Mouse (Mus musculus) myocyte (in vitro differentiated cells): ENCODE data around the gene Iqgap3. TPM values are rescaled to one million over a fixed set of nuclear protein-coding genes. Genes with fewer than 3 reads are reported as not detected.

ENCODE experiments used
- H3K27me3 ChIP-seq: one replicate; pipeline ENCODE4 v1.6.1; 2011; ENCODE audit not compliant: control insufficient read depth, insufficient read depth, insufficient read length
- H3K36me3 ChIP-seq: one replicate; pipeline ENCODE4 v1.6.1; 2011; ENCODE audit not compliant: control insufficient read depth, insufficient read depth
- H3K4me2 ChIP-seq: one replicate; pipeline ENCODE4 v1.6.1; 2011; ENCODE audit warnings: low read depth, control low read depth
- H3K4me3 ChIP-seq: one replicate; pipeline ENCODE4 v1.5.1; 2011; ENCODE audit warnings: mild to moderate bottlenecking, control low read depth, moderate library complexity
- H3K79me2 ChIP-seq: one replicate; pipeline ENCODE4 v1.6.1; 2011; ENCODE audit not compliant: control insufficient read depth, insufficient read depth
- H3ac ChIP-seq: one replicate; pipeline ENCODE4 v1.6.1; 2011; ENCODE audit not compliant: control insufficient read depth, insufficient read length
- CEBPB ChIP-seq: IDR thresholded peaks from 2 replicates; pipeline ENCODE4 v1.6.1; 2011; ENCODE audit warnings: mild to moderate bottlenecking, moderate library complexity; ENCODE audit not compliant: poor library complexity, insufficient read depth, severe bottlenecking
- E2F4 ChIP-seq: IDR thresholded peaks from one replicate; pipeline ENCODE4 v1.6.1; 2011; ENCODE audit warnings: mild to moderate bottlenecking, control low read depth, moderate library complexity; ENCODE audit not compliant: insufficient read depth
- MAX ChIP-seq: IDR thresholded peaks from one replicate; pipeline ENCODE4 v1.6.1; 2011; ENCODE audit warnings: low read depth, mild to moderate bottlenecking, control low read depth
- MYOD1 ChIP-seq, 3 experiments: IDR thresholded peaks; one replicate each; pipeline ENCODE4 v1.6.1; 2011; ENCODE audit warnings: control low read depth in 2 of 3, low read depth in 2 of 3, mild to moderate bottlenecking in 2 of 3, moderate library complexity in 1 of 3; ENCODE audit not compliant: insufficient read length in 2 of 3, control insufficient read depth in 1 of 3
- MYOG ChIP-seq, 3 experiments: IDR thresholded peaks; one replicate each; pipeline ENCODE4 v1.6.1; 2011; ENCODE audit warnings: control low read depth in 2 of 3, low read depth in 2 of 3, mild to moderate bottlenecking in 2 of 3; ENCODE audit not compliant: insufficient read length in 2 of 3, control insufficient read depth in 1 of 3, insufficient read depth in 1 of 3
- POLR2A ChIP-seq: IDR thresholded peaks from one replicate; pipeline ENCODE4 v1.6.1; 2011; ENCODE audit warnings: low read depth, mild to moderate bottlenecking, control low read depth, moderate library complexity; ENCODE audit not compliant: insufficient read length
- POLR2AphosphoS2 ChIP-seq: IDR thresholded peaks from one replicate; pipeline ENCODE4 v1.6.1; 2011; ENCODE audit warnings: low read depth, control low read depth; ENCODE audit not compliant: insufficient read length
- REST ChIP-seq: IDR thresholded peaks from one replicate; pipeline ENCODE4 v1.6.1; 2011; ENCODE audit warnings: mild to moderate bottlenecking, control low read depth, moderate library complexity; ENCODE audit not compliant: insufficient read depth, insufficient read length
- SRF ChIP-seq: IDR thresholded peaks from one replicate; pipeline ENCODE4 v1.6.1; 2011; ENCODE audit warnings: low read depth; ENCODE audit not compliant: control insufficient read depth, insufficient read length
- TCF12 ChIP-seq: IDR thresholded peaks from one replicate; pipeline ENCODE4 v1.6.1; 2011; ENCODE audit warnings: mild to moderate bottlenecking, control low read depth; ENCODE audit not compliant: poor library complexity, insufficient read depth, severe bottlenecking
- TCF3 ChIP-seq: IDR thresholded peaks from one replicate; pipeline ENCODE4 v1.6.1; 2011; ENCODE audit warnings: low read depth, control low read depth; ENCODE audit not compliant: insufficient read length
- USF1 ChIP-seq: IDR thresholded peaks from one replicate; pipeline ENCODE4 v1.6.1; 2011; ENCODE audit warnings: low read depth, mild to moderate bottlenecking, control low read depth, moderate library complexity
- polyA plus RNA-seq: library from polyadenylated mRNA; unstranded; fragments of >200 nt; fragmentation: generic; extraction: Trizol; gene quantifications from one replicate; pipeline ENCODE4 v1.2.1, GENCODE M21; 2012; ENCODE audit warnings: missing spikeins

Gene Iqgap3
- polyA plus RNA-seq, 1 experiment: 13.6 TPM

DNA sequence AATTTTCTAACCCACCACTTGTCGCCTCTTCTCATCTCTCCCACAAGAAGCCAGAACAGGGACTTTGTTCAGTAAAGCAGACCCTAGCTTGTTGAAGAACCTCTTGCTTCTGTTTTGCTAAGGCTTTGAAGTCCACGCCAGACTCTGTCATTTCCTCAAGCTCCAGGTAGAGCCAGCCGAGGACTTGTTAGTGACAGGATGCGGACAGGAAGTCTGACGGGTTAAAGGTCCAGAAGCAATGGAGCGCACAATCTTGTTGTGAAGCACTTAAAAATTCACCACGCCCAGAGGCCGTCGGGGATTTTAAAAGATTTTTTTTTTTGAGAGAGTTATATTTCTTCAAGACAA, 59.6 kb downstream of the Iqgap3 start:
- Histone ChIP-seq H3K4me2 (peak overlapping the region; percentile 96), H3K27me3 (no peaks in the 10 kb centered on the region), H3ac (peak overlapping the region; percentile 88), H3K79me2 (peaks cover 37% of the 10 kb centered on the region), H3K4me3 (peak overlapping the region; percentile 98), H3K36me3 (no peaks in the 10 kb centered on the region)
- TF ChIP-seq MYOD1 (IDR thresholded peaks at IDR 0.05; ENCODE audit: control insufficient read depth in 1 of 3, insufficient read length in 2 of 3, low read depth in 2 of 3) (no peak), POLR2AphosphoS2 (no peak), MAX (no peak), REST (no peak), MYOG (IDR thresholded peaks at IDR 0.05; ENCODE audit: control insufficient read depth in 1 of 3, insufficient read depth in 1 of 3, insufficient read length in 2 of 3, low read depth in 2 of 3) (no peak), TCF12 (no peak), CEBPB (no peak), TCF3 (no peak), SRF (no peak), E2F4 (no peak), USF1 (no peak), POLR2A (no peak)

- H3K27me3 ChIP-seq: no peaks in the 10 kb centered on the region
- peak within 1 kb of the TSS; percentile 100 for H3K4me2 ChIP-seq
- H3K36me3 ChIP-seq: no peaks in the 10 kb centered on the region
- H3K4me3 ChIP-seq: peak within 1 kb of the TSS; percentile 98
- no peak for TF ChIP-seq REST
- TF ChIP-seq POLR2A: peak; percentile 81
- TF ChIP-seq USF1: no peak
- no peak for TF ChIP-seq TCF3
- peak in 1 of 3 experiments; percentile 55 for TF ChIP-seq MYOD1 (IDR thresholded peaks at IDR 0.05; ENCODE audit: control insufficient read depth in 1 of 3, insufficient read length in 2 of 3, low read depth in 2 of 3)
- TF ChIP-seq MAX: no peak
- peak; percentile 76 for TF ChIP-seq POLR2AphosphoS2
- TF ChIP-seq SRF: no peak
- TF ChIP-seq MYOG (IDR thresholded peaks at IDR 0.05; ENCODE audit: control insufficient read depth in 1 of 3, insufficient read depth in 1 of 3, insufficient read length in 2 of 3, low read depth in 2 of 3): peak in 2 of 3 experiments; percentile 3 to 49
- TF ChIP-seq E2F4: no peak
- TF ChIP-seq TCF12: no peak
- H3ac ChIP-seq: peak within 1 kb of the TSS; percentile 88
- peaks cover 42% of the 10 kb centered on the region for H3K79me2 ChIP-seq
These were observed 60.2 kb downstream of the Iqgap3 start, which contains the start of gene Mef2d for GRCm38 (mm10) chr3:88141787-88142523. Gene Mef2d, plus strand, starts transcription at chr3:88142372.

GRCm38 (mm10) chr3:88142546-88142915, 60.8 kb downstream of the Iqgap3 start:
- Histone ChIP-seq H3K27me3 (no peaks in the 10 kb centered on the region), H3K4me2 (peak overlapping the region; percentile 100), H3K36me3 (no peaks in the 10 kb centered on the region), H3K79me2 (peaks cover 48% of the 10 kb centered on the region), H3K4me3 (peak overlapping the region; percentile 98), H3ac (peak overlapping the region; percentile 88)
- peak in 1 of 3 experiments; percentile 34 for TF ChIP-seq MYOG (IDR thresholded peaks at IDR 0.05; ENCODE audit: control insufficient read depth in 1 of 3, insufficient read depth in 1 of 3, insufficient read length in 2 of 3, low read depth in 2 of 3)
- TF ChIP-seq TCF3: no peak
- TF ChIP-seq MYOD1 (IDR thresholded peaks at IDR 0.05; ENCODE audit: control insufficient read depth in 1 of 3, insufficient read length in 2 of 3, low read depth in 2 of 3): peak in 1 of 3 experiments; percentile 43
- TF ChIP-seq REST: no peak
- TF ChIP-seq POLR2A: peak; percentile 62

GRCm38 (mm10) chr3:88142916-88143771, 61.4 kb downstream of the Iqgap3 start:
- H3K4me2 ChIP-seq: peak overlapping the region; percentile 100
- no peaks in the 10 kb centered on the region for H3K36me3 ChIP-seq
- TF ChIP-seq E2F4 (no peak), REST (peak; percentile 27), TCF12 (no peak), POLR2A (peak; percentile 2), SRF (no peak), POLR2AphosphoS2 (peak; percentile 44), MAX (no peak), CEBPB (no peak), USF1 (no peak), TCF3 (no peak), MYOG (IDR thresholded peaks at IDR 0.05; ENCODE audit: control insufficient read depth in 1 of 3, insufficient read depth in 1 of 3, insufficient read length in 2 of 3, low read depth in 2 of 3) (no peak), MYOD1 (IDR thresholded peaks at IDR 0.05; ENCODE audit: control insufficient read depth in 1 of 3, insufficient read length in 2 of 3, low read depth in 2 of 3) (no peak)
- H3K4me3 ChIP-seq: peak overlapping the region; percentile 98
- H3K79me2 ChIP-seq: peaks cover 54% of the 10 kb centered on the region
- no peaks in the 10 kb centered on the region for H3K27me3 ChIP-seq
- peak overlapping the region; percentile 88 for H3ac ChIP-seq
